Mouse (Mus musculus): ENCODE results near the gene Snrk. TPM values are rescaled to one million over a fixed set of nuclear protein-coding genes. Genes with fewer than 3 reads are reported as not detected.

Gene Snrk
- 10 to 100 TPM; 43.2 to 63.0 TPM for total RNA-seq (2021)
- long read RNA-seq, experiment 1, full-length matches to known transcripts: 2 of 21 reads
- long read RNA-seq, experiment 1, partial matches to known transcripts: 1 of 21 reads
- long read RNA-seq, experiment 1, other reads (novel, unspliced or antisense): 18 of 21 reads
- long read RNA-seq, experiment 2, full-length matches to known transcripts: 15 of 58 reads
- long read RNA-seq, experiment 2, partial matches to known transcripts: 2 of 58 reads
- long read RNA-seq, experiment 2, other reads (novel, unspliced or antisense): 41 of 58 reads

GRCm38 (mm10) chr9:122117112-122117616 is at the start of gene Snrk:
Snrk (plus strand) TSS chr9:122117266.
- DNase-seq: peak; percentile 88

DNA sequence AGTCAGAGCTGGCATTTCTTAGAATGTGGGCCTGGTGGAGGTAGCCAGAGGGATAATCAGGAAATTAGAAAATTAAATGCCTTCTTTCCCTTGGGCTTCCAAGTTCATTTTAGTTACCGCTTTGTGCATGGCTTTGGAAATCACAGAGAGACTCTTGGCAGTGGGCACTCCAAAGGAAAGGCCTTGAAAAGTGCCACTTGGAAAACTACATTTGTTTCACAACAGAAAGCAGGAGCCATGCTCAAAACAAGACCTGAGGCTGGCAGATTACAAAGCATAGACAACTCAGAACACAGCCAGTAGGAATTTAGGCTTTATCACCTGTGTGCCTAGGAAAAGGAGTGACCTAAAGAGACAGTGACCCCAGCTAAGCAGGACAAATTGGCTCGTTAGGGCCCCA is 49.4 kb upstream of the Snrk start:
- DNase-seq: no peak

DNA sequence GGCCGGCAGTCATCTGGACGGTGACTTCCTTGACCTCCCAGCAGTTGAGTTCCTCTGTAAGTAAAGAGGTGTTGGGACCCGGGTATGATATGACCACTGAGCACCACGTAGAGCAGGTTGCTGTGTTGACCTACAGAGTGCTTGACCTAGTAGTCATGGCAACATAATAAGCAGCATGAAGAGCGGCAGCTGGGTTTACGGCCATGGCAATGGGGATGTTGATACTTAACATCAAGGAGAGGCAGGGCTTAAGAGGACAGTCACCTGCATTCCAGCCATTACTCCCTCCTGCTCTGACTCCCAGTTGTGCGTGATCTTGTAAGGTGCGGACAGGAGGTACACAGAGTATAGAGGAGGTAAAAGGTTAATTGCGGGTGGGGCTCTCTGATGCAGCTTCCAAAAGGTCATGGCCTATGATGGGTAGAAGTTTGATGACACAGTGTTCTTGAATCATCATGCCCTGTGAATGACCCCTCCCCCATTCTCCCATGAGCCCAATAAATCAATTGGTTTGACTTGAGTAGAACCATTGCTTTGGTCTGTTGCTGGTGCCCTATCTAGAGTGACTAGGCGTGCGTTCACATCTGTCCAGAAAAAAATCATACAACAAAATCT is 47.4 kb upstream of the Snrk start:
- DNase-seq: no peak

GRCm38 (mm10) chr9:122073980-122074379 is 43.1 kb upstream of the Snrk start:
- no peak for DNase-seq

- no peak for DNase-seq
Observed at GRCm38 (mm10) chr9:122074575-122074974, 42.5 kb upstream of the Snrk start.

GRCm38 (mm10) chr9:122078456-122078855 is 38.6 kb upstream of the Snrk start:
- no peak for DNase-seq

- DNase-seq: no peak
Observed at GRCm38 (mm10) chr9:122083698-122084097, 33.4 kb upstream of the Snrk start.

- peak; percentile 62 for DNase-seq
Observed at GRCm38 (mm10) chr9:122084175-122084574, 32.9 kb upstream of the Snrk start.

DNA sequence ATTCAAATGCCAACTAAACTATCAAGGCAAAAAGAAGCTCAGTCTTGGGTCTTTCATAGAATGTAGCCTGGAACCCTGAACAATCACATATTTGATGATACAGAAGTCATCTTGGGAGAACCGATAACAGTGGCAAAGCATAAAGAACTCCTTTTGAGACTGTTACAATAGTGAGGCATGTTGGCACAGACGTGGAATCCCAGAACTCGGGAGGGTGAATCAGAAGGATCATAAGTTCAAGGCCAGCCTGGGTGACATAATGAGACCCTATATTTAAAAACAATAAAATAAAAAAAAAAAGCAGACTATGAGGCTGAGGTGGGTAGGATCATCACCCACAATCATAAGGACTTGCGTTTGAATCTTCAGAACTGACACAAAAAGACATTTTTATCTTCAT is 32.4 kb upstream of the Snrk start:
- DNase-seq: no peak

DNA sequence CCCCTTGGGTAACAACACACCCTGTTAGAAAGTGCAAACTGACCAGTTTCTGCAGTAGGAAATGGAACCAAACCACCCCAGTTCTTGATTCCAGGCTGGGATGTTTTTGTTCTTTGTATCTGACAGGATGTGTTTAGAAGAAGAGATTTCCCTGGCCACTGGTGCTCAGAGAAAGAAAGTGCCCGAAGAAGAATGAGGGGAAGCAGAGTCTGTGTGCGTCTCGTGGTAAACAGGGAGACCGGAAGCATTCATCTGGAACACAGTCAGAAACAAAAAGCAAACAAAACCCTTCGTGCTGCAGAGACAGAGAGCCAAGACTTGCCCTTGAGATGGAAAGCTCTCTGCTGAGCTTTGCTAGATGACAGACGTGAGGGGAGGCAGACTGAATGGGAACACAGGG is 32.0 kb upstream of the Snrk start:
- peak; percentile 36 for DNase-seq

- no peak for DNase-seq
Observed at GRCm38 (mm10) chr9:122085550-122086205, 31.4 kb upstream of the Snrk start.

DNA sequence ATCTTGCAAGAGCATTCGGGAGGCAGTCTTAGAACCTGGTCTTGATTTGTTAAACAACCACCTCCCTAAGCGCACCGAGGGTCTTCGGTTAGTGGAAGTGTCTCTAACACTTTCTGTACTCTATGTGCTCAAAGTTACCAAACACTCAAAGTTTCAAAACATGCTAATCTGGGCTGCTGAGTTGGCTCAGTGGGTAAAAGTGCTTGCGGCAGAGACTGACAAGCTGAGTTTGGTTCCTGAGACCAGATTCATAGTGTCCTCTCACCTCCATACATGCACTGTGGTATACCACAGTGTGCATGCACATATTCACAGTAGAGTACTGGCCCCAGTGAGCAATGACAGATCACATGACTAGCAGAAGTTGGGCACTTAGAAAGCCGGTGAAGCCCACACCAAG is 30.0 kb upstream of the Snrk start:
- DNase-seq: no peak

DNA sequence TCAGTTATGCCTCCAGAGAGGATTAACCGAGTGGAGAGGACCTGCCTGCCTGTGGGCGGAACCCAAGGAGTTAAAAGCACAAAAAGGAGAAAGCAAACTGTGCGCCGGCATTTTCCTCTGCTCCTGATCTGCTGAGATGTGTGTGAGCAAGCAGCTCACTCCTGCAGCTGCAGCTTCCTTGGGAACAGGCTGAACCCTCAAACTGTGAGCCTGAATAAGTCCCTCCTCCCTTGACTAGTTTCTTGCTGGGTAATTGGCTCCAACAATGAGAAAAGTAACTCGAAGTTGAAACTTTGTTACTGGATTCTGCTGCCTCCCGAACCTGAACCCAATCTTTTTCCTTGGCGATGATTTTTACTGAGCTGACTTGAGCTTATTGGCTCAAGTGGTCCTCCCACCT is 25.9 kb upstream of the Snrk start:
- no peak for DNase-seq

DNA sequence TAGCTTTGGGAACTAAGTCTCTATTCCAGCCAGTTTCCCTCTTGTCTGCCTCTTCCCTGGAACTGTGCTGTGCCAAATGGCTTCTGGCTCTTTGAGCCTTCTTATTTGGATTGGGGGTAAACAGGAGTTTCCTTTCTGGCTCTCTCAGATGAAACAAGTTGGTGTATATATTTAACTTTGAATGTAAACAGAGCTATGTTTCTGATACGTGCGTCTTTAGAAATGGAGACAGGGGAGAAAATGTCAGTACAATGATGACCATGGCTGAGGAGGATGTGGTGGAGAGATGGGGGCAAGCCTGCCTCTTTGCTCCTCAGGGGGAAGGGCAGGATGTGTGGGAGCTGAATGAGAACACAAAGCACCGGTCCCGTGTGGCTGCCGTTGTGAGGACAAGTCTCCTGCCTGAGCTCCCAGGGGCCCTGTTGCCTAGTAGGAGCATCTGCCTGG is 25.3 kb upstream of the Snrk start:
- peak; percentile 58 for DNase-seq

DNA sequence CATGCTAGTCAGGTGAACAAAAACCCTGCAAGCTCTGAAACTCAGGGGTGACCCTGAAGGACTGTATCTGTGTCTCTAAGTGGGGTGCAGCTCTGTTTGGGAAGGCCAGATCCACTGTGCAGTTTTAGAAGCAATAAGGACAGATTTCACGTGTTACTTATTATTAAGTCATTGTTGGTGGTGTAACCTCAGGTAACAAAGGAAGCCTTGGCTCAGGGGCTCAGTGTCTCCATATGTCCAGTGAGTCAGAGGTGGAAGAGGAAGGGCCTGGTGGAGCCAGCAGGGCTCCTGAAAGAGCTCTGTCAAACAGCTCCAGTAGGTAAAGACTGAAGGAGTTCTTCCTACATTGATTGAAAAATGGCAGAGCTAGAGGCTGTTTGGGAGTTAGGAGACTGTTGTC is 22.9 kb upstream of the Snrk start:
- DNase-seq: no peak

DNA sequence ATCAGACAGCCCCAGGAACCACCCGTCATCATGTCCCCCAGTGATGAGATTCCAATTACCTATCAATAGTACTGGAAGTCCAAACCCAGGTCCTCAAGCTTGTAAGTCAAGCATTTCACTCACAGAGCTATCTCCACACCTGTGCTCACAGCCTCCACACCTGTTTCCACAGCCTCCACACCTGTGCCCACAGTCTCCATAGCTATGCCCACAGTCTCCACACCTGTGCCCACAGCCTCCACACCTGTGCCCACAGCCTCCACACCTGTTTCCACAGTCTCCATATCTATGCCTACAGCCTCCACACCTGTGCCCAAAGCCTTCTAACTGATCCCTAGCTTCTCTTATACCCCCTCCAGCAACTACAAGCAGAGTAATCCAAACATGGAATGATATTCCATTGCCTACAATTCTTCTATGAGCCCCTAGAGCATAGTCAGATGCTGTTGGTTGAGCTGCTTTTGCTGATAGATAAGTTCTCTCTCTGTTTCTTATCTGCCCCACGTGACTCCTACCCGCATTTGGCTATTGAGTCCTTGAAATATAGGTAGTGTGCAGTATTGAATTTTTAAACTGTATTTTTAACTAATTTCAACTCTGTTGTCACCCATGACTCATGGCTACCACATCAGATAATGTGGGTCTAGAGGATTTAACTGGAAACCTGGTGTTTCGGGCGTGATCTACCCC is 20.1 kb upstream of the Snrk start:
- DNase-seq: no peak

- no peak for DNase-seq
Observed at GRCm38 (mm10) chr9:122097535-122097934, 19.5 kb upstream of the Snrk start.

GRCm38 (mm10) chr9:122100584-122101127 is 16.4 kb upstream of the Snrk start:
- no peak for DNase-seq

DNA sequence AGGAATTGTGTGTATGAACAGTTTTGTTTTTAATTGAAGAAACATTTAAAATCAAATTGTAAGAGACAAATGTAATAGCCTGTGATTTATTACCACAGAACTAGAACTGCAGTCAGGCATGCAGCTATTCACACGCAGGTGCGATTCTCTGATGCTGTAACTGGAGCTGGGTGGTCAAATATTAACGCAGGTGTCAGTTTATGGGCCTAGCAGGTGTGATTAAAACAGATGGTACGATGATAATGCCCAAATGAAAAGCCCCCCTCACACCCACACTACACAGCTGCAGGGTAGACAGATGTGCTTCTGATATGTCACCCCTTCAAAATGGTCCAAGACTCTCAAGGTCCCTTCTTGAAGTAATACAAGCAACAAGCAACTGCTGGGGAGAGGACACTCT is 15.9 kb upstream of the Snrk start:
- no peak for DNase-seq

DNA sequence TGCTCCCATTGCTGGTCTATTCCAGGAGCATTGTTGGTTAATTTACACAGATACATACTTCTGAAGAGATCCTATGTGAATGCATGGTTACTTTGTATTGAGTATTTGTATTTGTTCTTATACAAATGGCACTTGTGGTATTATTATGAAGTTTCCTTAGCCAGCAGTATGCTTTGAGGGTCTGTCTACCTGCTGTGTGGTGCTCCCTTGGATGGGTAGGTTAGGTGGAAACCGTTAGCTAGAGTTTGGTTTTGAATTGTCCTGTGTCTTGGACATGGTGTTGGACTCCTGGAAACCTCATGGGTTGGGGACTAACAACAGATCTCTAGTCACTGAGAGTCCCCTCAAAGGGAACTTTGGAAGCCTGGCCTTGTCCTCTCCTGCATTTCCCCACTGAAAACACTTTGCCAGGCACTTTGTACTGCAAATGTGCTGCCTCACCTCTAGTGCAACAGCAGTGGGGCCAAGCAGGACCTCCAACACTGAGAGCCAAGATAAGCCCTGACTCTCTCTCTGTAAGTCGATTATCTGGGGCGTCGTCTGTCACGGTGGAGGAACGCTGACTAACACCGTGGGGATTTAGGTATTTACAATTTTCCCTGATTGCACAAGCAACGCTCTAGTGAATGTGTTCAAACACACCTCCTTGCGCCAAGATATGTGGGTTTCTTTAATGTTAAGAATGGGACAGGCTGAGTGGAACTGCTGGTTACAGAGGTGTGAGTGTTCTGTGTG is 13.3 kb upstream of the Snrk start:
- no peak for DNase-seq

GRCm38 (mm10) chr9:122104285-122104829 is 12.7 kb upstream of the Snrk start:
- DNase-seq: no peak
